Mouse (Mus musculus): ENCODE measurements at regions not wholly inside any gene's neighbourhood (a gene's known extent, or its start where the extent isn't known, plus 50 kb on each side); places are given as distances from the start of the nearest gene placed in this dataset.

DNA sequence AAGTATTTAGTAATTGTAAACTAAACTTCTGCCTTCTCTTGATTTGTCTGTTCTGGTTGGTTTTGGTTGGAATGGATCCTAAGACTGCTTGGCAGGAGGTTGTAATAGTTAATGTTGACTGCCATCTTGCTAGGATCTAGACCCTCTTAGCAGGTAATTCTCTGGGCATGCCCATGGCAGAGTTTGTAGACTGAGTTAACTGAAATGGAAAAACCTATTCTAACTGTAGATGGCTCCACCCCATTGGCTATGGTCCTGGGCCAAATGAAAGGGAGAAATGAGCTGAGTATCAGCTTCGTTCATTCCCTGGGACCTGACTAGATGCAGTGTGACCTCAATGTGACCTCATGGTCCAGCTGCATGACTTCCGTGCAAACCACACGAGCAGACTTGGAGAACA, 207.7 kb downstream of the Slc30a10 start:
- TF ChIP-seq CTCF (IDR thresholded peaks at IDR 0.05; ENCODE audit: insufficient read depth, low read length) (no peak), POLR2A (IDR thresholded peaks at IDR 0.05; ENCODE audit: borderline replicate concordance, extremely low read depth, low read depth, low read length) (no peak)
